Mouse (Mus musculus) CH12.LX (cell line): Measurements from ENCODE around the gene Rims3. TPM values are rescaled to one million over a fixed set of nuclear protein-coding genes. Genes with fewer than 3 reads are reported as not detected.

Source experiments
- DNase-seq: peaks from one replicate; pipeline ENCODE4 v3.0.0-alpha.2; 2013; ENCODE audit errors: extremely low read depth
- H3K27ac ChIP-seq: 2 replicates; pipeline ENCODE4 v1.5.1; 2012; ENCODE audit warnings: low read depth, mild to moderate bottlenecking, control low read depth, moderate library complexity; ENCODE audit not compliant: insufficient read depth
- H3K27me3 ChIP-seq: replicated peaks from 2 replicates; pipeline ENCODE3; 2012; ENCODE audit warnings: inconsistent platforms
- H3K36me3 ChIP-seq, 2 experiments: replicated peaks in 1 of 2; 2 replicates each; pipeline versions ENCODE3 to v1.6.1; 2012; ENCODE audit warnings: inconsistent platforms in 1 of 2, low read length in 1 of 2, mild to moderate bottlenecking in 1 of 2, mixed read lengths in 1 of 2, moderate library complexity in 1 of 2; ENCODE audit not compliant: control insufficient read depth in 1 of 2, insufficient read depth in 1 of 2
- H3K4me1 ChIP-seq, 2 experiments: 2 replicates each; pipeline ENCODE4 v1.6.1; 2012; ENCODE audit warnings: inconsistent platforms in 1 of 2, moderate library complexity in 1 of 2; ENCODE audit not compliant: insufficient read depth in 2 of 2, control insufficient read depth in 1 of 2
- H3K4me2 ChIP-seq: 2 replicates; pipeline ENCODE4 v1.6.1; 2012; ENCODE audit warnings: low read depth, mild to moderate bottlenecking, control low read depth; ENCODE audit not compliant: poor library complexity, insufficient read depth, severe bottlenecking
- H3K4me3 ChIP-seq, 3 experiments: fragments of 150-350 bp in 1 of 3; sonication (generic) in 1 of 3; replicated peaks in 1 of 3; 2 replicates each; pipeline versions ENCODE3 to v1.5.1; 2011 to 2012; ENCODE audit warnings: low read depth in 2 of 3, low read length in 2 of 3, mild to moderate bottlenecking in 2 of 3, moderate library complexity in 2 of 3, control low read depth in 1 of 3, improper control_type of control experiment in 1 of 3, inconsistent platforms in 1 of 3, mixed read lengths in 1 of 3; ENCODE audit not compliant: poor library complexity in 1 of 3
- H3K79me2 ChIP-seq: replicated peaks from 2 replicates; pipeline ENCODE4 v1.6.1; 2012; ENCODE audit warnings: mild to moderate bottlenecking, moderate library complexity; ENCODE audit not compliant: control insufficient read depth, poor library complexity, insufficient read depth, severe bottlenecking; ENCODE audit errors: extremely low read depth
- H3K9ac ChIP-seq: 2 replicates; pipeline ENCODE4 v1.6.1; 2012; ENCODE audit warnings: low read depth, mild to moderate bottlenecking, control low read depth, moderate library complexity; ENCODE audit not compliant: insufficient read depth
- H3K9me3 ChIP-seq: replicated peaks from 2 replicates; pipeline ENCODE3; 2012; ENCODE audit warnings: low read length, inconsistent platforms, mixed read lengths
- CHD1 ChIP-seq: IDR thresholded peaks from 2 replicates; pipeline ENCODE4 v1.6.1; 2012; ENCODE audit warnings: low read depth, low read length, improper control_type of control experiment, inconsistent platforms
- ELF1 ChIP-seq: IDR thresholded peaks from 2 replicates; pipeline ENCODE4 v1.6.1; 2014; ENCODE audit warnings: low read depth, mild to moderate bottlenecking, inconsistent platforms, low read length, improper control_type of control experiment
- EP300 ChIP-seq: IDR thresholded peaks from 2 replicates; pipeline ENCODE4 v1.6.1; 2011; ENCODE audit warnings: low read length, improper control_type of control experiment
- GABPA ChIP-seq: IDR thresholded peaks from 2 replicates; pipeline ENCODE4 v1.6.1; 2012; ENCODE audit warnings: low read depth, low read length, improper control_type of control experiment, inconsistent platforms; ENCODE audit not compliant: insufficient replicate concordance
- HCFC1 ChIP-seq: IDR thresholded peaks from 2 replicates; pipeline ENCODE4 v1.6.1; 2012; ENCODE audit warnings: low read depth, mild to moderate bottlenecking, inconsistent platforms, low read length, improper control_type of control experiment
- JUN ChIP-seq: IDR thresholded peaks from 2 replicates; pipeline ENCODE4 v1.6.1; 2011; ENCODE audit warnings: low read depth, mild to moderate bottlenecking, low read length, improper control_type of control experiment, moderate library complexity; ENCODE audit not compliant: insufficient read depth
- MAFK ChIP-seq: IDR thresholded peaks from 2 replicates; pipeline ENCODE4 v1.6.1; 2011; ENCODE audit warnings: low read length, improper control_type of control experiment; ENCODE audit not compliant: insufficient replicate concordance
- MAX ChIP-seq: IDR thresholded peaks from 2 replicates; pipeline ENCODE4 v1.6.1; 2011; ENCODE audit warnings: low read length, improper control_type of control experiment
- MEF2A ChIP-seq: IDR thresholded peaks from 2 replicates; pipeline ENCODE4 v1.6.1; 2014; ENCODE audit warnings: low read depth, mild to moderate bottlenecking, inconsistent platforms, low read length, improper control_type of control experiment, borderline replicate concordance
- MYC ChIP-seq: IDR thresholded peaks from 2 replicates; pipeline ENCODE4 v1.6.1; 2011; ENCODE audit warnings: low read depth, mild to moderate bottlenecking, improper control_type of control experiment, low read length
- PAX5 ChIP-seq: IDR thresholded peaks from 2 replicates; pipeline ENCODE4 v1.6.1; 2012; ENCODE audit warnings: low read length, inconsistent platforms, mixed read lengths
- POLR2AphosphoS2 ChIP-seq: IDR thresholded peaks from 2 replicates; pipeline ENCODE4 v1.6.1; 2011; ENCODE audit warnings: low read depth, low read length, improper control_type of control experiment
- RAD21 ChIP-seq: IDR thresholded peaks from 2 replicates; pipeline ENCODE4 v1.6.1; 2011; ENCODE audit warnings: low read depth, mild to moderate bottlenecking, low read length, improper control_type of control experiment, moderate library complexity
- RCOR1 ChIP-seq: conservative IDR thresholded peaks from 2 replicates; pipeline ENCODE4 v1.6.1; 2012; ENCODE audit warnings: low read depth, mild to moderate bottlenecking, inconsistent platforms, low read length, improper control_type of control experiment
- SIN3A ChIP-seq: IDR thresholded peaks from 2 replicates; pipeline ENCODE4 v1.6.1; 2012; ENCODE audit warnings: low read length, improper control_type of control experiment, inconsistent platforms
- SMC3 ChIP-seq: IDR thresholded peaks from 2 replicates; pipeline ENCODE4 v1.6.1; 2011; ENCODE audit warnings: low read depth, low read length, improper control_type of control experiment
- TCF12 ChIP-seq: IDR thresholded peaks from 2 replicates; pipeline ENCODE4 v1.6.1; 2014; ENCODE audit warnings: low read depth, mild to moderate bottlenecking, inconsistent platforms, low read length, improper control_type of control experiment
- USF2 ChIP-seq: conservative IDR thresholded peaks from 2 replicates; pipeline ENCODE4 v1.6.1; 2011; ENCODE audit warnings: low read depth, low read length, improper control_type of control experiment
- ZKSCAN1 ChIP-seq: IDR thresholded peaks from 2 replicates; pipeline ENCODE4 v1.6.1; 2012; ENCODE audit warnings: low read depth, inconsistent platforms, low read length, improper control_type of control experiment, borderline replicate concordance
- ZNF384 ChIP-seq: IDR thresholded peaks from 2 replicates; pipeline ENCODE4 v1.6.1; 2012; ENCODE audit warnings: low read depth, low read length, improper control_type of control experiment, inconsistent platforms
- dilution Hi-C: fragments of 300-500 bp; cut with MboI; formaldehyde crosslinking; loops from 2 replicates; pipeline ENCODE4 v1.14.3; 2020; ENCODE audit warnings: low sequenced_read_pairs; ENCODE audit not compliant: extremely low pct_unique_long_range_greater_than_20kb, extremely low pct_ligation_motif_present
- in situ Hi-C: fragments of 300-500 bp; cut with MboI; formaldehyde crosslinking; loops from 3 replicates; pipeline ENCODE4 v1.14.3; 2019; ENCODE audit warnings: low sequenced_read_pairs, low pct_ligation_motif_present, low pct_unique_long_range_greater_than_20kb, mixed read lengths
- polyA plus RNA-seq: library from polyadenylated mRNA; unstranded; fragments of >175 nt; gene quantifications from 2 replicates; pipeline ENCODE4 v1.2.1, GENCODE M21; 2012; ENCODE audit warnings: low read depth; ENCODE audit not compliant: insufficient read length
- total RNA-seq, 2 experiments: library from RNA; depleted of rRNA; stranded (reverse); fragments of 300-350 nt in 1 of 2; fragments of >200 nt in 1 of 2; gene quantifications; 2 replicates each; pipeline ENCODE4 v1.2.3; 2012 to 2014

Rims3 gene
- total and polyA plus RNA-seq, 3 experiments: 0.05 to 0.17 (median 0.13) TPM

DNA sequence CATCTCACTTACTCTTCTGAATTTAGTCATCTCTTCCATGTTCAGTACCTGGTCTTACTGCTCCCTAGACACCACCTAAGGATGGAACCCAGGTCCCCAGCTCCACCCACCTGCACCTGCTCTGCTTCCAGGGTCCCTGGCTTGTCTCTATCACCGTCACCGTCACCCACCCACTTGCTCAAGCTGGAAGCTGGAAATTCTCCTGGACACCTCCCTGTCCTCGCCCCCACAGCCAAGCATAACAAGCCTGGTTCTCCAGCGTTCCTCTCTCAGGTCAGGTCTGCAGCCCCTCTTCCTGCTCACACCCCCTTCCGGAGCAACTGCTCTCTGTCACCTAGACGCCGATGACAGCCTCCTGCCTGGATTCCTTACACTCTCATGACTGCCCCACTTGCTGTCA lies 5.2 kb downstream of the Rims3 start:
- in situ Hi-C loops: loop anchor here (25.0 kb wide), 1 partner anchor 273 kb away; the partner anchor contains the start of gene Gm8439
- TF ChIP-seq TCF12 (no peak), PAX5 (no peak), GABPA (no peak), POLR2AphosphoS2 (no peak), RAD21 (no peak), MEF2A (no peak), RCOR1 (no peak), SIN3A (no peak)
- TF ChIP-seq, all 38 proteins: peak for 0
- Histone ChIP-seq H3K9ac (no peak overlapping the region), H3K27me3 (peaks cover 43% of the 10 kb centered on the region), H3K79me2 (no peaks in the 10 kb centered on the region), H3K4me1 (peaks cover 7% of the 10 kb centered on the region in 2 experiments; a peak in 3 of 4 replicates), H3K9me3 (peaks cover under 1% of the 10 kb centered on the region), H3K36me3 (no peaks in the 10 kb centered on the region), H3K4me3 (no peak overlapping the region), H3K4me2 (no peak overlapping the region), H3K27ac (no peak overlapping the region)
- dilution Hi-C loops: no loop called here
- no peak for DNase-seq

- H3K4me3 ChIP-seq: no peak overlapping the region
- TF ChIP-seq SMC3: no peak
- TF ChIP-seq JUN: no peak
- no peak for TF ChIP-seq ZNF384
- no peak for TF ChIP-seq ZKSCAN1
- no peak for TF ChIP-seq RAD21
- no peak for TF ChIP-seq ELF1
- no peak for TF ChIP-seq TCF12
- TF ChIP-seq SIN3A: no peak
- TF ChIP-seq USF2: no peak
- TF ChIP-seq HCFC1: no peak
- TF ChIP-seq MAX: no peak
- no peak for TF ChIP-seq EP300
- TF ChIP-seq MAFK: no peak
- TF ChIP-seq CHD1: no peak
- no peak for TF ChIP-seq MEF2A
- TF ChIP-seq MYC: no peak
- in situ Hi-C loops: loop anchor here (25.0 kb wide), 1 partner anchor 279 kb away; the partner anchor contains the start of gene Gm8439
- H3K9me3 ChIP-seq: no peaks in the 10 kb centered on the region
- dilution Hi-C loops: no loop called here
- H3K36me3 ChIP-seq: no peaks in the 10 kb centered on the region
- no peak overlapping the region for H3K9ac ChIP-seq
- no peak overlapping the region for H3K27ac ChIP-seq
- DNase-seq: no peak
- no peaks in the 10 kb centered on the region for H3K4me1 ChIP-seq
- no peak overlapping the region for H3K4me2 ChIP-seq
- no peaks in the 10 kb centered on the region for H3K79me2 ChIP-seq
- peaks cover 69% of the 10 kb centered on the region for H3K27me3 ChIP-seq
Measured at GRCm38 (mm10) chr4:120866211-120866610, 11.6 kb downstream of the Rims3 start.
